Mouse (Mus musculus): ENCODE results near the gene Wnt7a. TPM values are rescaled to one million over a fixed set of nuclear protein-coding genes. Genes with fewer than 3 reads are reported as not detected.

Wnt7a gene
- polyA plus RNA-seq, 1 experiment from 2014 or later: not detected

- no peak overlapping the region for H3K4me2 ChIP-seq (replicated peaks; ENCODE audit: low read depth)
- ATAC-seq: no peak
- H3K9me3 ChIP-seq (ENCODE audit: control insufficient read depth): no peaks in the 10 kb centered on the region
- H3K9ac ChIP-seq (ENCODE audit: low read depth, low read length): no peak overlapping the region
- no peak overlapping the region for H3K27ac ChIP-seq (ENCODE audit: low read depth, low read length)
- no peaks in the 10 kb centered on the region for H3K36me3 ChIP-seq (ENCODE audit: control insufficient read depth, insufficient read depth)
- no peaks in the 10 kb centered on the region for H3K4me1 ChIP-seq (replicated peaks; ENCODE audit: control insufficient read depth, insufficient read depth, low read length)
- WGBS: 66% methylated on average over 8 of the region's 8 CpGs
- H3K27me3 ChIP-seq (replicated peaks; ENCODE audit: control insufficient read depth, insufficient read depth, low read length): no peaks in the 10 kb centered on the region
- TF ChIP-seq CTCF (IDR thresholded peaks at IDR 0.05; ENCODE audit: low read depth): no peak
- no peak overlapping the region for H3K4me3 ChIP-seq (ENCODE audit: low read depth, low read length)
Measured at GRCm38 (mm10) chr6:91339612-91340246, 71.4 kb downstream of the Wnt7a start.

- Histone ChIP-seq H3K36me3 (ENCODE audit: control insufficient read depth, insufficient read depth) (no peaks in the 10 kb centered on the region), H3K27me3 (replicated peaks; ENCODE audit: control insufficient read depth, insufficient read depth, low read length) (no peaks in the 10 kb centered on the region), H3K4me1 (replicated peaks; ENCODE audit: control insufficient read depth, insufficient read depth, low read length) (no peaks in the 10 kb centered on the region), H3K9me3 (ENCODE audit: control insufficient read depth) (no peaks in the 10 kb centered on the region), H3K9ac (ENCODE audit: low read depth, low read length) (no peak overlapping the region), H3K4me2 (replicated peaks; ENCODE audit: low read depth) (no peak overlapping the region), H3K4me3 (ENCODE audit: low read depth, low read length) (no peak overlapping the region), H3K27ac (ENCODE audit: low read depth, low read length) (no peak overlapping the region)
- no peak for TF ChIP-seq CTCF (IDR thresholded peaks at IDR 0.05; ENCODE audit: low read depth)
- WGBS: 63% methylated on average over 1 of the region's 1 CpGs
- ATAC-seq: no peak
Measured at GRCm38 (mm10) chr6:91335470-91335869, 75.7 kb downstream of the Wnt7a start.

- H3K36me3 ChIP-seq (ENCODE audit: control insufficient read depth, insufficient read depth): no peaks in the 10 kb centered on the region
- H3K9ac ChIP-seq (ENCODE audit: low read depth, low read length): no peak overlapping the region
- H3K9me3 ChIP-seq (ENCODE audit: control insufficient read depth): no peaks in the 10 kb centered on the region
- H3K27ac ChIP-seq (ENCODE audit: low read depth, low read length): no peak overlapping the region
- no peaks in the 10 kb centered on the region for H3K4me1 ChIP-seq (replicated peaks; ENCODE audit: control insufficient read depth, insufficient read depth, low read length)
- no peak for TF ChIP-seq CTCF (IDR thresholded peaks at IDR 0.05; ENCODE audit: low read depth)
- no peak for ATAC-seq
- H3K4me3 ChIP-seq (ENCODE audit: low read depth, low read length): no peak overlapping the region
- 90% methylated on average over 8 of the region's 8 CpGs for WGBS
- no peaks in the 10 kb centered on the region for H3K27me3 ChIP-seq (replicated peaks; ENCODE audit: control insufficient read depth, insufficient read depth, low read length)
- no peak overlapping the region for H3K4me2 ChIP-seq (replicated peaks; ENCODE audit: low read depth)
Measured at GRCm38 (mm10) chr6:91331886-91332285, 79.3 kb downstream of the Wnt7a start.

DNA sequence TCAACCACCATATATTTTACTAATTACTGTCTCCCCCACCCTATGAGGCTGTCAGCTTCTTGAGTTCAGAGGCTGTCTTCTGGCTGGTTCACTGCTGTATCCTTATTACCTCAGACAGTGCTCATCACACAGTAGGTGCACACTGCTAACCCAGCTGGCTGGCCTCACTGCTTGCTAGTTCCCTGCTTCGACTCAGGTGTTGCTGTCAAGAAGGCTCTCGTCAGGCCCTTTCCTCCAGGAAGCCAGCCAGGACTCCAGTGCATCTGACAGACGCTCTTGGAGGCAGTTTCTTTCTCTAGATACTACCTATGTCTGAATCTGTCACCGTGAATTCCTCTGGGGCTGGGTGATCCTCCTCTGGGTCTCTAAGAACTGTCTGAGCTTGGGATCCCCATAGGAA lies 85.6 kb downstream of the Wnt7a start:
- TF ChIP-seq CTCF (IDR thresholded peaks at IDR 0.05; ENCODE audit: low read depth): no peak
- no peak for ATAC-seq
- Histone ChIP-seq H3K9ac (ENCODE audit: low read depth, low read length) (no peak overlapping the region), H3K27ac (ENCODE audit: low read depth, low read length) (no peak overlapping the region), H3K4me1 (replicated peaks; ENCODE audit: control insufficient read depth, insufficient read depth, low read length) (no peaks in the 10 kb centered on the region), H3K36me3 (ENCODE audit: control insufficient read depth, insufficient read depth) (no peaks in the 10 kb centered on the region), H3K9me3 (ENCODE audit: control insufficient read depth) (no peaks in the 10 kb centered on the region), H3K4me3 (ENCODE audit: low read depth, low read length) (no peak overlapping the region), H3K4me2 (replicated peaks; ENCODE audit: low read depth) (no peak overlapping the region), H3K27me3 (replicated peaks; ENCODE audit: control insufficient read depth, insufficient read depth, low read length) (no peaks in the 10 kb centered on the region)
- WGBS: 78% methylated on average over 4 of the region's 4 CpGs

- Histone ChIP-seq H3K36me3 (ENCODE audit: control insufficient read depth, insufficient read depth) (no peaks in the 10 kb centered on the region), H3K4me3 (ENCODE audit: low read depth, low read length) (no peak overlapping the region), H3K27ac (ENCODE audit: low read depth, low read length) (no peak overlapping the region), H3K4me1 (replicated peaks; ENCODE audit: control insufficient read depth, insufficient read depth, low read length) (no peaks in the 10 kb centered on the region), H3K4me2 (replicated peaks; ENCODE audit: low read depth) (no peak overlapping the region), H3K9me3 (ENCODE audit: control insufficient read depth) (no peaks in the 10 kb centered on the region), H3K27me3 (replicated peaks; ENCODE audit: control insufficient read depth, insufficient read depth, low read length) (no peaks in the 10 kb centered on the region), H3K9ac (ENCODE audit: low read depth, low read length) (no peak overlapping the region)
- WGBS: 52% methylated on average over 11 of the region's 11 CpGs
- no peak for TF ChIP-seq CTCF (IDR thresholded peaks at IDR 0.05; ENCODE audit: low read depth)
- ATAC-seq: no peak
Measured at GRCm38 (mm10) chr6:91324752-91325151, 86.4 kb downstream of the Wnt7a start.

DNA sequence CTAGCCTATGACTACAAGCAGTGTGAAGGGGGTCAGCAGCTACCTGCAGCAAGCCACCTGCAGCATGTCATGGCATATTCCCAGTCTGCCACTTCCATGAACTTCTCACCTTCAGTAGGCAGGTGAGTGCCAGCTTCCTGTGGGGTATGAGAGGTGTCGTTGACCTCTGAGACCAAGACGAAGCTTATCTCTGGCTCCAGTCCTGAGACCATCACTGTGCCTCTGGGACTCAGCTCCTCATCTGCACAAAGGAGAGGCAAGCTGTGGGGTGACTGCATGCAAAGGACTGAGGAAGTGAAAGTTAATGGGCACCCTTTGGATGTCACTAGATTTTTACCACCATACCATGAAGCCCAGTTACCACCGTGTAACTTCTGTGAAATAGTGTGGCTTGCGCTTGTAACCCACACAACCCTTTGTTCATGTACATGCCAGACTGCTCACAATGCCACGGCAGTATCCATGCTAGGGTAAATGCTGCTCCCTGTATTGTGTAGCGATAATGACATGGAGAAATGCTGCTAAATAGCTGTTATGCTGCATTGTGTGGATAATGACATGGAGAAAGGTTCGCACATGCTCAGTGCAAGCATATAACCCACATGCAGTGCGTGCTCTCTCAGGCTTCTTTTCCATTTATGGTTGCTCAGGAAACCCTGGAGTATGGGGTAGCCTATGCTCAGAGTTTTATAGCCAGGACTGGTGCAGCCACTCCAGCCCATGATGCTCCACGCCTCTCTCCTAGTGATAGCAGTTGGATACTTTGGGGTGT lies 89.0 kb downstream of the Wnt7a start:
- H3K27ac ChIP-seq (ENCODE audit: low read depth, low read length): no peak overlapping the region
- ATAC-seq: no peak
- WGBS: 81% methylated on average over 9 of the region's 9 CpGs
- H3K9ac ChIP-seq (ENCODE audit: low read depth, low read length): no peak overlapping the region
- no peaks in the 10 kb centered on the region for H3K9me3 ChIP-seq (ENCODE audit: control insufficient read depth)
- H3K4me3 ChIP-seq (ENCODE audit: low read depth, low read length): no peak overlapping the region
- H3K27me3 ChIP-seq (replicated peaks; ENCODE audit: control insufficient read depth, insufficient read depth, low read length): no peaks in the 10 kb centered on the region
- no peaks in the 10 kb centered on the region for H3K4me1 ChIP-seq (replicated peaks; ENCODE audit: control insufficient read depth, insufficient read depth, low read length)
- no peaks in the 10 kb centered on the region for H3K36me3 ChIP-seq (ENCODE audit: control insufficient read depth, insufficient read depth)
- H3K4me2 ChIP-seq (replicated peaks; ENCODE audit: low read depth): no peak overlapping the region
- TF ChIP-seq CTCF (IDR thresholded peaks at IDR 0.05; ENCODE audit: low read depth): no peak

Other genes with a start within 250 kb of the Wnt7a start
- 19.5 and 24.1 TPM in 2 replicates for gene Fbln2, start 198.9 kb downstream of the Wnt7a start, polyA plus RNA-seq (2015; fragmentation: Nextera tagmentation; extraction: Ambion mirVana)
- gene Chchd4, start 62.2 kb upstream of the Wnt7a start, polyA plus RNA-seq (2015; fragmentation: Nextera tagmentation; extraction: Ambion mirVana): 25.5 and 27.0 TPM in 2 replicates
- 22.0 and 22.4 TPM in 2 replicates for gene Tmem43, start 62.3 kb upstream of the Wnt7a start, polyA plus RNA-seq (2015; fragmentation: Nextera tagmentation; extraction: Ambion mirVana)
- 9.1 and 10.2 TPM in 2 replicates for gene Xpc, start 104.5 kb upstream of the Wnt7a start, polyA plus RNA-seq (2015; fragmentation: Nextera tagmentation; extraction: Ambion mirVana)
- 133 and 139 TPM in 2 replicates for gene Lsm3, start 104.6 kb upstream of the Wnt7a start, polyA plus RNA-seq (2015; fragmentation: Nextera tagmentation; extraction: Ambion mirVana)

Measured in intestine, postnatal 0 days (tissue).